24 mouse cellular contexts compared by ENCODE assay signal in the genomic region with DNA sequence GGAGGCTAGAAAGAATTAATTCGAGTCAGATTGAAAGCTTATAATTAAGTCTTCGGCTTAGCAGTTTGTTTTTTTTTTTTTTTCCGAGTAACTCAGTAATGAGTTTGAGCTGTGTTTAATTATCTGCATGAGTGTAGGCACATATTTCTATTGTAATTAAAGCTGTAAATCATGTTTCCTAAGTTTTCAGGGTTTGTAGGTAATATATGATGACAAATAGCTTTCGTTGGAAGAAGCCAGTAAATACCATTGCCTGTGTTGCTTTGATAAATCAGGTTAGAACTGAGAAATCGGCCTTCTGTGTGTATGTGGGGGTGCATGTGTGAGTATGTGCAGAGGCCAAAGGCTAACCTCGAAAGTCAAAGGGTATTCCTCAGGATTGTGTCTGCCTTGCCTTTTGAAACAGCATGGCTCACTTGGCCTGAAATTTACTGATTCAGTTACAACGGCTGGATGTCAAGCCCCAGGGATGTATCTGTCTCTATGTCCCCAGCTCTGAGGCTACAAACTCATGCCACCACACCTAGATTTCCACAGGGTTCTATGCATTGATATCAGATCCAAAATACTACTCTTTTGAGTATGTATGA. TPM values are rescaled to one million over a fixed set of nuclear protein-coding genes. Genes with fewer than 3 reads are reported as not detected.
DNase-seq lines count a peak whose midpoint lies in the region; ATAC-seq and TF ChIP-seq lines count a peak whose summit lies in the region.
"Had no signal": no experiment of that assay in that cellular context is flagged by ENCODE, and none has a peak within 500 bp of the region (broad histone marks: within the 10 kb centered on the region; RNA-seq: fewer than 3 reads in every experiment).

No protein-coding gene starts in this region.

- no peak for TF ChIP-seq CTCF in kidney, adult 2 months (conservative IDR thresholded peaks at IDR 0.05; ENCODE audit: insufficient read depth, insufficient read length, low read depth, low read length)

- H3K27ac ChIP-seq in kidney, adult 2 months (ENCODE audit: insufficient read depth, low read depth, low read length) = 0 out of 2 replicates have a peak overlapping the region, but pooled peaks have one; percentile 56
- H3K27ac ChIP-seq in neural tube, embryonic 13.5 days (replicated peaks) = peak overlapping the region; percentile 33
- H3K27ac ChIP-seq: embryonic facial prominence, embryonic 15.5 days; heart, adult 2 months; heart, embryonic 13.5 days; hindbrain, embryonic 12.5 days; intestine, embryonic 15.5 days had no signal

- H3K4me1 ChIP-seq in kidney, adult 2 months (ENCODE audit: control insufficient read depth, insufficient read depth, low read length) = peaks cover 3% of the 10 kb centered on the region; the same call in 1 of the 2 replicates
- H3K4me1 ChIP-seq in neural tube, embryonic 13.5 days (replicated peaks) = peaks cover 17% of the 10 kb centered on the region
- H3K4me1 ChIP-seq: intestine, embryonic 15.5 days had no signal

- DNase-seq in embryo, embryonic 10 days (ENCODE audit: low spot score) = peak; percentile 54
- DNase-seq in embryo, embryonic 10.5 days (ENCODE audit: low spot score) = no peak
- DNase-seq in kidney, adult 2 months = peak; percentile 12
- no peak for DNase-seq in kidney, adult 9 months
- no peak for DNase-seq in neural tube, embryonic 10.5 days (ENCODE audit: extremely low spot score, low spot score)
- no peak for DNase-seq in left cerebral cortex, adult 9 months (ENCODE audit: low spot score in 2 of 2)
- DNase-seq: cerebellum, adult 18-20 months; cerebellum, postnatal 14 days; gastrocnemius, postnatal 25 days; heart, adult 2 months; heart, postnatal 14 days; lung, adult 18-20 months; midbrain, embryonic 14.5 days; thymus, adult 18-20 months; thymus, postnatal 4 days had no signal

- ATAC-seq in neural tube, embryonic 13.5 days (ENCODE audit: low read depth) = peak; percentile 40; the same call in 1 of the 2 replicates
- ATAC-seq: intestine, embryonic 15.5 days had no signal

- no peak overlapping the region for H3K4me3 ChIP-seq in kidney, adult 2 months (ENCODE audit: insufficient read depth, low read depth, low read length)
- H3K4me3 ChIP-seq in neural tube, embryonic 13.5 days = no peak overlapping the region
- H3K4me3 ChIP-seq: embryonic facial prominence, embryonic 15.5 days; heart, adult 2 months; heart, embryonic 13.5 days; hindbrain, embryonic 12.5 days; intestine, embryonic 15.5 days; kidney, embryonic 15.5 days; limb, embryonic 12.5 days; myocyte had no signal

- no peaks in the 10 kb centered on the region for H3K36me3 ChIP-seq in kidney, adult 2 months (ENCODE audit: control insufficient read depth, insufficient read depth, low read length)
- no peaks in the 10 kb centered on the region for H3K36me3 ChIP-seq in neural tube, embryonic 13.5 days
- H3K36me3 ChIP-seq: hindbrain, embryonic 12.5 days; intestine, embryonic 15.5 days had no signal

- no peaks in the 10 kb centered on the region for H3K9me3 ChIP-seq in neural tube, embryonic 13.5 days
- H3K9me3 ChIP-seq: embryonic facial prominence, embryonic 15.5 days; heart, embryonic 13.5 days; hindbrain, embryonic 12.5 days; intestine, embryonic 15.5 days; kidney, embryonic 15.5 days; limb, embryonic 12.5 days had no signal

- no peak overlapping the region for H3K4me2 ChIP-seq in neural tube, embryonic 13.5 days
- H3K4me2 ChIP-seq: heart, embryonic 13.5 days; hindbrain, embryonic 12.5 days; intestine, embryonic 15.5 days; kidney, embryonic 15.5 days; limb, embryonic 12.5 days; liver, embryonic 11.5 days had no signal

- no peak for TF ChIP-seq POLR2A in kidney, adult 2 months (IDR thresholded peaks at IDR 0.05; ENCODE audit: low read depth, low read length)

- H3K27me3 ChIP-seq in kidney, adult 2 months (replicated peaks; ENCODE audit: control insufficient read depth, insufficient read depth, low read length) = no peaks in the 10 kb centered on the region
- H3K27me3 ChIP-seq in neural tube, embryonic 13.5 days = no peaks in the 10 kb centered on the region
- H3K27me3 ChIP-seq: embryonic facial prominence, embryonic 15.5 days; heart, embryonic 13.5 days; hindbrain, embryonic 12.5 days; intestine, embryonic 15.5 days; kidney, embryonic 15.5 days; limb, embryonic 12.5 days had no signal

- H3K9ac ChIP-seq in neural tube, embryonic 13.5 days = no peak overlapping the region
- H3K9ac ChIP-seq: embryonic facial prominence, embryonic 15.5 days; heart, embryonic 13.5 days; hindbrain, embryonic 12.5 days; intestine, embryonic 15.5 days; kidney, embryonic 15.5 days; limb, embryonic 12.5 days had no signal

- WGBS in kidney, adult 2 months = 26% methylated on average over 7 of the region's 7 CpGs
- 54% methylated on average over 7 of the region's 7 CpGs for WGBS in neural tube, embryonic 13.5 days

RNA-seq across cellular contexts. Expression of a gene that starts 34.2 kb away (rescaled TPM):
- 7.7 and 8.8 TPM in 2 replicates for polyA plus RNA-seq in kidney, adult 2 months (2012; rRNA removed)
- polyA plus RNA-seq in neural tube, embryonic 13.5 days (2015; fragmentation: Nextera tagmentation; extraction: Ambion mirVana) = 15.4 and 17.9 TPM in 2 replicates

RNA-seq across cellular contexts. Expression of a gene that starts 44.1 kb away (rescaled TPM):
- polyA plus RNA-seq in kidney, adult 2 months (2012; rRNA removed) = 0.33 and 0.41 TPM in 2 replicates
- polyA plus RNA-seq in neural tube, embryonic 13.5 days (2015; fragmentation: Nextera tagmentation; extraction: Ambion mirVana) = 0.54 and 0.85 TPM in 2 replicates

Comparison
In these comparisons a context has a peak if more than half of its experiments do, and no peak if none do; other contexts are left out.
1. DNase-seq: peak in embryo, embryonic 10 days (single experiment) and kidney, adult 2 months (single experiment); none in embryo, embryonic 10.5 days (single experiment), kidney, adult 9 months (single experiment), neural tube, embryonic 10.5 days (single experiment) and left cerebral cortex, adult 9 months (0 of 2).